Mouse (Mus musculus) hindbrain, embryonic 14.5 days (tissue): Measurements from ENCODE around the gene Mymx. TPM values are rescaled to one million over a fixed set of nuclear protein-coding genes. Genes with fewer than 3 reads are reported as not detected.

Source experiments
- ATAC-seq: fragments of 200-750 bp; cut with Nextera tagmentation; 2 replicates; pipeline ENCODE4 v1.8.0; 2017; ENCODE audit warnings: moderate number of reproducible peaks, mild to moderate bottlenecking, moderate TSS enrichment, moderate library complexity; ENCODE audit not compliant: low FRiP score
- DNase-seq: peaks from one replicate; pipeline ENCODE4 v3.0.0-alpha.2; 2015; ENCODE audit warnings: low spot score
- H3K27ac ChIP-seq: fragments of 300-500 bp; sonication (generic); 2 replicates; pipeline ENCODE4 v1.5.1; 2014; ENCODE audit warnings: mild to moderate bottlenecking, moderate library complexity
- H3K27me3 ChIP-seq: fragments of 300-500 bp; sonication (generic); 2 replicates; pipeline ENCODE4 v1.6.1; 2014; ENCODE audit warnings: mild to moderate bottlenecking, low read length, mixed read lengths; ENCODE audit not compliant: control insufficient read depth, insufficient read depth
- H3K36me3 ChIP-seq: fragments of 300-500 bp; sonication (generic); replicated peaks from 2 replicates; pipeline ENCODE4 v1.6.1; 2014; ENCODE audit not compliant: control insufficient read depth, insufficient read depth
- H3K4me1 ChIP-seq: fragments of 300-500 bp; sonication (generic); replicated peaks from 2 replicates; pipeline ENCODE4 v1.6.1; 2014; ENCODE audit warnings: antibody characterized with exemption, low read length, mixed read lengths; ENCODE audit not compliant: control insufficient read depth, insufficient read depth
- H3K4me2 ChIP-seq: fragments of 300-500 bp; sonication (generic); replicated peaks from 2 replicates; pipeline ENCODE4 v1.6.1; 2014; ENCODE audit warnings: mild to moderate bottlenecking, moderate library complexity
- H3K4me3 ChIP-seq: fragments of 300-500 bp; sonication (generic); replicated peaks from 2 replicates; pipeline ENCODE4 v1.5.1; 2014; ENCODE audit warnings: mild to moderate bottlenecking, low read length
- H3K9ac ChIP-seq: fragments of 300-500 bp; sonication (generic); 2 replicates; pipeline ENCODE4 v1.6.1; 2014
- H3K9me3 ChIP-seq: fragments of 300-500 bp; sonication (generic); 2 replicates; pipeline ENCODE4 v1.6.1; 2016; ENCODE audit warnings: low read length; ENCODE audit not compliant: control insufficient read depth
- WGBS: fragments of 180-500 bp; shearing (Covaris S2); extraction: QIAGEN DNeasy Blood & Tissue Kit; methylation state at CpG from one replicate; pipeline ENCODE4 v1.1.7; 2014; 5-methylcytosine and 5-hydroxymethylcytosine counted together
- polyA plus RNA-seq: library from polyadenylated mRNA; unstranded; fragments of >200 nt; fragmentation: Nextera tagmentation; extraction: Ambion mirVana; gene quantifications from 2 replicates; pipeline ENCODE4 v1.2.1, GENCODE M21; 2014

The Mymx gene
- polyA plus RNA-seq, 1 experiment from 2014 or later: not detected

DNA sequence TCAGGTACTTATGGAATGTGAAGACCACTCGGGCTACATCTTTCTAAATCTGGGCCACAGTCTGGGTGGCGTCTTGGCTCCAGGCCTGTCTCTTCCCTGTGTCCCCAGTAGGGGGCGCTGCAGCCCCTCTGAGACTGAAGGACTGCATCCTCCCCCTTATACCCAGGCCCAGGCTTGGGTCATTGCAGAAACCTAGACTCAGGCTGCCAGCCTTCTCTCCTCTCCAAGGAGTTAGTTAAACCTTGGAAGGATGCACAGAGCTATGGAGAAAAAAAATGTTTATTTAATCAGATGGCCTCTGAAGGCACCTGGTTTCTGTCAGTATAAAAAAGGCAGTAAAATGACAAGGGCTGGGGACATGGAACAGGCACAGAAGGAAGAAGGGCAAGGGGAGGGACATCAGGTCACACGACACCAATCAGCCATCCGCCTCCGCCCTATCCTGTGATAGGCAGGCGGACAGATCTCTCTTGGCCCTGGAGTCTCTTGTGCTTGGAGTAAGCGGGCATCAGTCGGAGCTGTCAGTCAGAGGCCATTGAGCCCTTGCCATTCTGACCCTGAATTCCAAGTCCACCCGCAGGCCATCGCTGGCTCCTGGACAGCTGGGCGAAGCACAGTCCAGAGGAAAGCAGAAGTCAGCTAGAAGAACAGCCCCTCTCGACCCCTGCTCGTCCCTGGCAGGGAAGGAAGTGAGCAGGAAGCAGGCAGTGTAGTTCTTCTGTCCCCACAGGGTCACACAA lies 16.8 kb downstream of the Mymx start:
- peak overlapping the region; percentile 25; the same call in 1 of the 2 replicates for H3K4me2 ChIP-seq
- ATAC-seq (peak; percentile 58), DNase-seq (peak; percentile 71)
- H3K27me3 ChIP-seq: no peaks in the 10 kb centered on the region
- no peaks in the 10 kb centered on the region for H3K9me3 ChIP-seq
- H3K4me3 ChIP-seq: no peak overlapping the region
- H3K36me3 ChIP-seq: no peaks in the 10 kb centered on the region
- peak overlapping the region; percentile 73 for H3K27ac ChIP-seq
- peaks cover 10% of the 10 kb centered on the region; the same call in 1 of the 2 replicates for H3K4me1 ChIP-seq
- H3K9ac ChIP-seq: no peak overlapping the region
- WGBS: 28% methylated on average over 13 of the region's 14 CpGs

DNA sequence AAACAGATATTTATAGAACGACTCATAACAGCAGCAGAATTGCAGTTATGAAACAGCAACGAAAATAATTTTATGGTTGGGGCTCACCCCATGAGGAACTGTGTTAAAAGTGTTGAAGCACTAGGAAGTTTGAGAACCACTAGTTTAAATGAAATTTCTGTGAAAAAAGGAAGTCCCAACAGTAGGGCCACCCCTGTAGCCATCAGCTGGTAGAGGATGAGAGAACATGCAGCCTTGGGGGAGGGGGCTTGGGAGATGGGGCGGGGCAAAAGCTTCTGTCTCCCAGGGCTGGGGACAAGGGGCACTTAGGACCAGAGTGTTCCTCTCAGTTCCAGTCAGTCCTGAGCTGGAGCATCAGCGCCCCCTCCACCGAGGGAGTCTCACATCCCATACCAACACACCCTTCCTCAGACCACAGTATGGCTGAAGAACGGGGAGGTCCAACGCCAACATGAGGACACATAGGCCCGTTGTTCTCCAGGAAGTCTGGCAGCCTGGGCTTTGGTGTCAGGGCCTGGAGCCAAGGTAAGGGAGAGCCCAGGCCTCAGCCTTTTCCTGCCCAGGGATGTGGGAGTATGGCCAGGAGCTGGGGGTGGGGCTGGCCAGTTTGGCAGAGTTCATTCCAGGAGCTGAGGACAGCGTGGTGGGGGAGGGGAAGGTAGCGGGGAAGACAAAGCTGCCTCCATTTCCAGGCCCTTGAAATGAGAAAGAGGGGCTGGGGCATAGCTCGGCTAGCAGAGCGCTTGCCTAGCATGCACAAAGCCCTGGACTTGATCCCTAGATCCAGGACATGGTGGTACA lies 17.6 kb downstream of the Mymx start:
- H3K4me2 ChIP-seq: peak overlapping the region; percentile 25; the same call in 1 of the 2 replicates
- H3K27me3 ChIP-seq: no peaks in the 10 kb centered on the region
- H3K9me3 ChIP-seq: no peaks in the 10 kb centered on the region
- DNase-seq (no peak), ATAC-seq (peak; percentile 79)
- WGBS: 38% methylated on average over 12 of the region's 12 CpGs
- H3K9ac ChIP-seq: no peak overlapping the region
- peak overlapping the region; percentile 73 for H3K27ac ChIP-seq
- H3K4me1 ChIP-seq: peaks cover 10% of the 10 kb centered on the region; the same call in 1 of the 2 replicates
- no peak overlapping the region for H3K4me3 ChIP-seq
- H3K36me3 ChIP-seq: no peaks in the 10 kb centered on the region

DNA sequence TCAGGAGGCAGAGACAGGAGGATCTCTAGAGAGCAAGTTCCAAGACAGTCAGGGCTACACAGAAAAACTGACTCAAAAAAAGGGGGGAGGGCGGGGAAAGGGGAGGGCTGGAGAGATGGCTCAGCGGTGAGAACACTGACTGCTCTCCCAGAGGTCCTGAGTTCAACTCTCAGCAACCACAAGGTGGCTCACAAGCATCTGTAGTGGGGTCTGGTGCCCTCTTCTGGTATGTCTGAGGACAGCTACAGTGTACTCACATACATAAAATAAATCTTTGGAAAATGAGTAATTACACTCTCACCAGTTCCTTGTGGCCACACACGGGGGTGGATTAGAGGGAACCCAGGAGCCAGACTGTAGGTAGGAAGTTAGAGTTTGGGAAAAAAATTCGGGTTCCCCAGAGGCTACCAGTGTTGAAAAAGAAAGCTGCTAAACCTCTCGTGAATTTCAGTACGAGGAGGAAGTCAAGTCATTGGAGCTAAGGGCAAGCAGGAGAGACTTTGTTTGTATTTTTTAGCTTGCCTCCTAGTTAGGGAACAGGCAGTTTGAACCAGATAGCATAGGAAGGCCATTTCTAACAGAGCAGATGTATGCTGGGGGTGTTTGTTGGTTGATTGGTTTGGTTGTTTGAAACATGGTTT lies 19.1 kb downstream of the Mymx start:
- ATAC-seq: no peak
- no peak overlapping the region for H3K4me3 ChIP-seq
- no peak overlapping the region for H3K4me2 ChIP-seq
- H3K9me3 ChIP-seq: no peaks in the 10 kb centered on the region
- no peak overlapping the region for H3K27ac ChIP-seq
- no peak for DNase-seq
- no peaks in the 10 kb centered on the region for H3K27me3 ChIP-seq
- no peaks in the 10 kb centered on the region for H3K36me3 ChIP-seq
- peaks cover 10% of the 10 kb centered on the region; the same call in 1 of the 2 replicates for H3K4me1 ChIP-seq
- WGBS: 65% methylated on average over 6 of the region's 6 CpGs
- H3K9ac ChIP-seq: no peak overlapping the region

GRCm38 (mm10) chr17:45582188-45582587 lies 19.7 kb downstream of the Mymx start:
- DNase-seq: no peak
- Histone ChIP-seq H3K27ac (no peak overlapping the region), H3K36me3 (no peaks in the 10 kb centered on the region), H3K4me3 (no peak overlapping the region), H3K9me3 (no peaks in the 10 kb centered on the region), H3K4me2 (no peak overlapping the region), H3K9ac (no peak overlapping the region), H3K27me3 (no peaks in the 10 kb centered on the region), H3K4me1 (peaks cover 10% of the 10 kb centered on the region; the same call in 1 of the 2 replicates)
- ATAC-seq: no peak
- WGBS: 93% methylated on average over 6 of the region's 6 CpGs

DNA sequence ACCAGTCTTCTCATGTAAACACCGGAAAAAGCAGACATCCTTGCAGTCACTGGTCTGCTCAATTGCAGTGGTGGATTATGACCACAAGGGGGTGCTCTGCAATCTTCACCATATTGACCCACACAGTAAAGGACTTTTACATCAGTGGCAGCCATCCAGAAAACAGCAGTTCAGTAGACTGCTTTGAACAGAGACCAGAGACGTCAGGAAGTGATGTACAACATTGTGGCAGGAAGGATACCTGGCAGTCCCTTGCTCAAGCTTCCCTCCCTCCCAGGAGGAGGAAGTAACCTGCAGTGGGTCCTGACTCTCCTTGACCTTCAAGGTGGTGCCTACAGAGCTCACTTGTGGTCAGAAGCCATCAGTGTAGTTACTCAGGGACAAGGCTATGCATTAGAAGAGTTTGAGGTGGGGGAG lies 20.3 kb downstream of the Mymx start:
- 9% methylated on average over 2 of the region's 2 CpGs for WGBS
- Histone ChIP-seq H3K9ac (no peak overlapping the region), H3K27me3 (no peaks in the 10 kb centered on the region), H3K27ac (no peak overlapping the region), H3K9me3 (no peaks in the 10 kb centered on the region), H3K4me2 (no peak overlapping the region), H3K4me3 (no peak overlapping the region), H3K4me1 (peaks cover 10% of the 10 kb centered on the region; the same call in 1 of the 2 replicates), H3K36me3 (no peaks in the 10 kb centered on the region)
- ATAC-seq (no peak), DNase-seq (peak; percentile 86)

DNA sequence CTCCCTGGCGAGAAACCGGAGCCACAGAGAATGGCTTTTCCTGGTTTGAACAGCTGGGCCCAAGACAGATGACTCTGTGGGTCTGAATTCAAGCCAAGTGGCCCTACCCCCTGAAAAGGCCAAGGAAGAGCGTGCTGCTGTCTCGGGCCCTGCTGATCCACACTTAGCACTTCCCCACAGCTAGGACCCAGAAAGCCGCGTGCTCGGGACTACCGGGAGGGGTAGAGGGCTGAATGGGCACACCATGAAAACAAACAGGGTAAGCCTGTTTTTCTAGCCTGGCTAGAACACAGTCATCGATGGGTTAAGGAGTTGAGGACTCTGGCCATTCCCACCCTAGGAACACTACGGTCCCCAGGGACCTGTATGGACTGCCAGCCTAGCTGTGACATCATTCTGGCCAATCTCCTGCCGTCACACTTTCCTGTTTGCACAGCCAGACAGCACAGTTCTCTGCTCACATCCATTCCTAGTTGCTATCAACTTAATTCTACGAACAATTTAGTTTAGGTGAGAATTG lies 20.9 kb downstream of the Mymx start:
- H3K9me3 ChIP-seq: no peaks in the 10 kb centered on the region
- no peak overlapping the region for H3K4me2 ChIP-seq
- no peak for ATAC-seq
- 38% methylated on average over 12 of the region's 12 CpGs for WGBS
- no peak overlapping the region for H3K27ac ChIP-seq
- peaks cover 10% of the 10 kb centered on the region; the same call in 1 of the 2 replicates for H3K4me1 ChIP-seq
- no peak for DNase-seq
- H3K27me3 ChIP-seq: no peaks in the 10 kb centered on the region
- no peak overlapping the region for H3K9ac ChIP-seq
- H3K4me3 ChIP-seq: no peak overlapping the region
- H3K36me3 ChIP-seq: no peaks in the 10 kb centered on the region

DNA sequence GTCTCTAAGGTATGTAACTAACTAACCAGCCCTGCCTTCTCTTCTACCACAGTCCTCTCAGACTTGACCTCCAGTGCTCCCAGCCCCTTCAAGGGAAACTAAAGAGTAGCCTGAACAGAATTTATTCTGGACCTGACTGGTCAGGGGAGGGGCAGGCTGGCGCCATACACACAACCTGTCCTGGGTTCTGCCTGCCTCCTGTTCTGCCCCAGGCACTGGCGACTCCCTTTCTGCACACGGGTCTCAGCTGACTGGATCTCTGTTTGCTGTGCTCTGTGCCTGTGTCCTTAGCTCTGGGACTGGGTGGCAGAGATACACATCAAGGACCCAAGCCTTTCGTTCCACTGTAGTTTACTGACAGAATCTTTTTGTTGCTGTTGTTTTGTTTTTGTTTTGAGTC lies 22.3 kb downstream of the Mymx start:
- ATAC-seq: no peak
- WGBS: 85% methylated on average over 4 of the region's 4 CpGs
- Histone ChIP-seq H3K9ac (no peak overlapping the region), H3K4me2 (no peak overlapping the region), H3K9me3 (no peaks in the 10 kb centered on the region), H3K36me3 (no peaks in the 10 kb centered on the region), H3K4me3 (no peak overlapping the region), H3K27me3 (no peaks in the 10 kb centered on the region), H3K4me1 (peaks cover 8% of the 10 kb centered on the region), H3K27ac (no peak overlapping the region)
- DNase-seq: no peak

DNA sequence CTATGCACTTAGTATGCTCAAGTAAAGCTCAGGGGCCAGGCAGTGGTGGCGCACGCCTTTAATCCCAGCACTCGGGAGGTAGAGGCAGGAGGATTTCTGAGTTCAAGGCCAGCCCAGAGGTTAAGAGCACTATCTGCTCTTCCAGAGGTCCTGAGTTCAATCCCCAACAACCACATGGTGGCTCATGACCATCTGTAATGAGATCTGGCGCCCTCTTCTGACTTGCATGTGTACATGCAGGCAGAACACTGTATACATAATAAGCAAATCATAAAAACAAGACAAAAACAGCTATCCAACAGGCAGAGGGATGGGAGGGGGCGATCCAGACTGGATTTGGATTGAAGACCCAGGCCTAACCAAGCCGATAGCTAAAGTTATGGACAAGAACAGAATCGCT lies 23.1 kb downstream of the Mymx start:
- H3K27me3 ChIP-seq: no peaks in the 10 kb centered on the region
- H3K4me2 ChIP-seq: no peak overlapping the region
- H3K4me1 ChIP-seq: peaks cover 11% of the 10 kb centered on the region
- ATAC-seq: no peak
- no peak overlapping the region for H3K4me3 ChIP-seq
- H3K27ac ChIP-seq: no peak overlapping the region
- H3K9me3 ChIP-seq: no peaks in the 10 kb centered on the region
- WGBS: 74% methylated on average over 7 of the region's 7 CpGs
- no peak overlapping the region for H3K9ac ChIP-seq
- no peaks in the 10 kb centered on the region for H3K36me3 ChIP-seq
- DNase-seq: no peak

DNA sequence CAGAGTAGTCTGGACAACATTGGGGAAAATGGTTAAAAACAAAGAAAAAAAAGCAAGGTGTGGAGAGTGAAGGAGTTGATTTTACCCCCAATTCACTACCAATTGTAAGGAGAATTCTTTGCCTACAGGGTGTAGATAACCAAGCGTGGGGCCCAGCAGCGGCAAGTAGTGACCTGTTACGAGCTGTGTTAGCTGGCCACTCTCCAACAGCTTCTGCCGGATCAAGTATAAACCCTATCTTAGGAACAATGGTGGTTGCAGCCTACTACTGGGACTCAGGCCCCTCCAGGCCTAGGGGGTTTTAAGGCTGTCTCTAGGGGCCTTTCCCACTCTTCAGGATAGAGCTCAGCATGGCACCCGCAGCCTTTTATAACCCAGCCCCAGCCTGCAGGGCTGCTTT lies 23.7 kb downstream of the Mymx start:
- ATAC-seq (no peak), DNase-seq (no peak)
- WGBS: 66% methylated on average over 5 of the region's 5 CpGs
- H3K4me1 ChIP-seq: peaks cover 11% of the 10 kb centered on the region
- no peak overlapping the region for H3K4me3 ChIP-seq
- no peaks in the 10 kb centered on the region for H3K36me3 ChIP-seq
- no peak overlapping the region for H3K27ac ChIP-seq
- H3K4me2 ChIP-seq: no peak overlapping the region
- no peaks in the 10 kb centered on the region for H3K27me3 ChIP-seq
- no peaks in the 10 kb centered on the region for H3K9me3 ChIP-seq
- H3K9ac ChIP-seq: no peak overlapping the region
